Mouse (Mus musculus) megakaryocyte, embryonic 14.5 days (primary cell): Measurements from ENCODE around the gene Il5ra.

Source experiments
- FLI1 ChIP-seq: IDR thresholded peaks from 2 replicates; pipeline ENCODE4 v1.6.1; 2012; ENCODE audit warnings: low read length, inconsistent platforms, mixed read lengths
- GATA1 ChIP-seq: IDR thresholded peaks from 3 replicates; pipeline ENCODE4 v1.6.1; 2012; ENCODE audit warnings: mixed read lengths, low read length, inconsistent platforms, borderline replicate concordance

DNA sequence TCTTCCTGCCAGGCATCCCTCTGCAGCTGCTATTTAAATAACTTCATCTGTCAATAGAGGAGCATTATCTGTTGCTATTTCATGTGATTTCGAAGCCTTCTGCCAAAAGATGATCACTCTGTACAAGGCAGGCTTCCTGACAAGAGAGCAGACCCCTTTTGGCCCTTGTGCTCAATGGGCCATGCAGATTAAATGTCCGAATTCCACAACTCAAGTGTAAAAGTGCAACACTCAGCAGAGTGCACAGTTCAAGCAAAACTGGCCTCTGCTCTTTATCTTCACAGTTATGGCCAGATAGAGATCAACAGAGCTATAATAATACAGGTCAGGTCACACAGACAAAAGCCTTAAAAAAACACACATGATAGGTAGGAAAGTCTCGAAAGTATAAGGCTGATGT is 46.9 kb downstream of the Il5ra start:
- TF ChIP-seq FLI1 (no peak), GATA1 (no peak)
